Mouse (Mus musculus) megakaryocyte, adult 5-6 weeks (primary cell): ENCODE results near the gene Tff3. TPM values are rescaled to one million over a fixed set of nuclear protein-coding genes. Genes with fewer than 3 reads are reported as not detected.

ENCODE experiments used
- ATAC-seq: 2 replicates; pipeline ENCODE4 v1.8.0; 2016; ENCODE audit warnings: mild to moderate bottlenecking, inconsistent platforms; ENCODE audit not compliant: poor library complexity, severe bottlenecking
- total RNA-seq, 2 experiments: library from RNA; stranded (forward) in 1 of 2; stranded (reverse) in 1 of 2; fragments of 153-499, 151-499 nt in 1 of 2; fragments of 221-1000, 200-1000 nt in 1 of 2; gene quantifications; 2 replicates each; pipeline versions ENCODE4 v1.2.3 to v1.2.4; 2015 to 2017

Gene Tff3
- total RNA-seq, 2 experiments from 2014 or later = not detected

DNA sequence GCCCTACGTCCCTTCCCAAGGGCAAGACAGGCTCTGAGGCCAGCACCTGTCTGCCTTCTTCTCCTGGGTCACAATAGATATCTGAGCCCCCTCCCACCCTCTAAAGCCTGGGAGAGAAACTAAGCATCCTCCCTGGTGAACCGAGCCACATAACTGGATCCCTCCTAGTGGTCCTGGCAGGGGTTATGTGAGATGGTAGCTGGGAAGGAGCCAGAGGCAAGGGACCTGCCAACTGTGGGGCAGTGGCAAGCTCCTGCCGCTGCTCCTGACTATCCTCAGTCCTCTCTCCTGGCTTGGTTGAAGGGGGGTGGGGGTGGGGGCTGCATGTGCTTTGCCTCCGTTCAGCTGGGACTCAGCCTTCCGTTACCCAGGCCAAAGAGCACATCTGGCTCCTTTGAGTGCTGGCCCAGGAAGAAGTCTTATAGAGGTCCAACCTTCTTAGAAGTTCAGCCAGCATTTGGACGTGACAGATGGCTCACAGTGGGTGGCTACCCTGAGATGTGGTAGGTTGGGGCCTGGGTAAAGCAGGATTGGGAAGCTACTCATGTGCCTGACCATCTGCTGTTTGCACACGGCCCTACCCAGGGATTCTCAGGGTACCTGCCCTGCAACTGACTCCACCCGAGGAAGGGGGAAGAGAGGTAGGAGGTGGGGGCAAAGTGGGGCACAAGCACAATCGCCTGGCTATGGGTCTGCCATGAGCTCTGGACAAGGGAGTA is 3.7 kb downstream of the Tff3 start:
- no peak for ATAC-seq

DNA sequence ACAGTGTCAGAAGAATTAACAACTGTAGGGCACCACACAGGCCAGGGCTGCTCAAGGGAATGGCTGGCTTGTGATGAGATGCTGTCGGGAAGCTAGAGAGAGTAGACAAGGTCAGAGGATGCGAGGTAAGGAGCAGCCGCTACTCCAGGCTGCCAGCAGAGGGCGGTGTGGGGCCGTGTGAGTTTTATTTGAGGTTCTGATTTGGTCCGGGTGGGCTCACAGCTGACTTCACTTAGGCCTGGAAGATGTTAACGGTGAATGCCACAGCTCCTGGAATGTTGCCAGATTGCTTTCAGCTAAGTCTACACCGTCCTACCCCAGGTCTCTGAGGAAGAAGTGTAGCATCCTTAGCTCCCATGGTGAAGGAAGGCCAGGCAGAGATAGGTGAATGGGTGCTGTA is 7.5 kb downstream of the Tff3 start:
- peak; percentile 67 for ATAC-seq

DNA sequence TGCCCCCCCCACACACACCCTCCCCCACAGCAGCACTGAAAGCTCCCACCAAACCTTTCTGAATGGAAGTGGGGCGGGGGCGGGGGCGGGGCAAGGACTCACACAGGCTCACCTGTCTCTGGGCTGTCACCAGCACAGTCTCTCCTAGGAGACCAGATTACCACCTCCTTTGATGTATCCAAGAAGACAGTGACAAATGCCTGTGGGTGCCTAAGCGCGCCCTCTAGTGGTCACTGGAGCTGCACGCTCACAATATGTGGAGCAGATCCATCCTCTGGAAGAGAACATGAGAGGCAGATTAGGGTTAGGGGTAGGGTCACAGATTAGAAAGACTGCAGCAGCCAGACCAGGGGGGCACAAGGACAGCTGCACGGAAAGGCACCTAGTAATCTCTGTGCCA is 10.0 kb downstream of the Tff3 start:
- 0 out of 2 replicates have a peak, but pooled peaks have one; percentile 54 for ATAC-seq

DNA sequence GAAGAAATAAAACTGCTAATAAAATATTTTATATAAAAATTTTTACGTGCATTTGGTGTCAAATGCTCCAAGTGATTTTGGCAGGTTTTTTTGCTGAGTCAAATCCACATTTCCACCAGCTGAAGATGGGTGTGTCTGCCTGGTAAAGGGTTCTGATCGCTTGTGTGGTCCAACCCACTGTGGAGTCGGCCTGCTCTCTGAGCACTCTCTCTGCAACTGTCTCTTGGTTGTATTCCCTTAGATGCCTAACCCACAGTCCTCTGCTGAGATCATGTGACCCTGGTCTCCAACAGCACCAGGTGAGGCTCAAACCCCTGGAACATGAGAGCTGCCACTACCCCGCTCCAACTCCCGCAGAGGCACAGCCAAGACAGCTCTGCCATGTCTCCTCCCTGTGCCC is 11.5 kb downstream of the Tff3 start:
- no peak for ATAC-seq

DNA sequence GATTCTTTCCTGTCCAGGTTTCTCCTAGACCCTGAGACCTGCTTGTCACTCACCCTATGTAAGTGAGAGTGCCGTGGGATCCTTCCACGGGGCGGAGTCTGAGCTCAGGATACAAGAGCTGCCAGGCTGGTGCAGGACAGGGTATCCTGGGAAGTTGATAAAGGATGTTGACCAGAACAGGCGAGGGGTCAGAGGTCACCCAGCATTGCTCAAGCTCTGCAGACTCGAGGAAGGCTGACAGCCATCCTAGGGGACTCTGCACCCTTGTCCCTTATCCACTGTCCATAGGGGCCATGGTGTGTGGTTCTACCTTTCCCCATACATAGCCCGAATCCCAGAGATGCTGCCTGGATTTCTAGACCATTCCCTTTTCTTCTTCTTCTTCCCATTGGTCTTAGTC is 13.4 kb downstream of the Tff3 start:
- no peak for ATAC-seq

DNA sequence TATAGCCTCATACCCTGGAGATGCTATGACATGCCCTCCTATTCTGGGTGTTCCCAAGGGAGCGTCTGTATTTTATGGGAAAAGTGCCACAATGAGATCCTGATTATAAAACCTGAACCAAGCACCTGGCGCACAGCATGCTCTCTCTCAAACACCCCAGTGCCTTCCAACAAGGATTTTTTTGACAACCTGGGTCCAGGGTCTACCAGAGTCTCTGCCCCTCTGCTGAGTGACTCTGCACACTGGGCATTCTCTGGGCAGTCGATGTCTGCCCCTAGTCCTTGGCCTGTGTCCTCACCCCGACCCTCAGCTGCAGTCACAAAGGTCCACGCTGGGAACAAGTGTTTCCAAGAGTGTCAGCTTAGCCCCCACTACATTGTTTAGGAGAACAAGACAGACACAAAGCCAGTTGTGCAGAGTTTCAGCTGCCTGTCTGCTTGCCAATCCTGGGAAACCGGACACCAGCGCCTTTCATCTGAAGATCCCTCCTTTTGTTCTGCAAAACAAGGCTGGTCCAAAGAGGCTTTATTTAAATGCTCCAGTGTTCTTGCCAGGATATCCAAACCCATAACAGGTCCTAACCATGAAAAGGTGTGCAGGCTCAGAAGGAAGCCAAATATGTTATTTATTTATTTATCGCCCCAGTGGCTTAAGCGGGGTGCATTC is 16.1 kb downstream of the Tff3 start:
- no peak for ATAC-seq

DNA sequence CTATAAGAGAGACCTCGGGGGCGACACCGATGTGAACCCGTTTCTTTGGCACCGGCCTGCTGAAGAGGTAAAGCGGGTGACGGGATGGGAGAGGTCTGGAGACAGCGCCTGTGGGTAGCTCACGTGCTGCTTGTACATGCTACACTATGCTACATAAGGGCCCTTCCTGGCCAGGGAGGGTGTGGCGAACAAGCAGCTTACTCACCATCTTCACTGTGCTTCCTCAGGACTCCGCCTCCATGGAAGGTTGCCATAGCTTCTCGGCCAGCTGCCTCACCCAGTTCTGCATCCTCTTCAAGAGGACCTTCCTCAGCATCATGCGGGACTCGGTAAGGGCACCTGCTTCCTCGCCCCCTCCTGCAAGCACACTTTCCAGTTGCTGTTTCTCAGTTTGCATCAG is 21.1 kb downstream of the Tff3 start:
- ATAC-seq = 0 out of 2 replicates have a peak, but pooled peaks have one; percentile 33

DNA sequence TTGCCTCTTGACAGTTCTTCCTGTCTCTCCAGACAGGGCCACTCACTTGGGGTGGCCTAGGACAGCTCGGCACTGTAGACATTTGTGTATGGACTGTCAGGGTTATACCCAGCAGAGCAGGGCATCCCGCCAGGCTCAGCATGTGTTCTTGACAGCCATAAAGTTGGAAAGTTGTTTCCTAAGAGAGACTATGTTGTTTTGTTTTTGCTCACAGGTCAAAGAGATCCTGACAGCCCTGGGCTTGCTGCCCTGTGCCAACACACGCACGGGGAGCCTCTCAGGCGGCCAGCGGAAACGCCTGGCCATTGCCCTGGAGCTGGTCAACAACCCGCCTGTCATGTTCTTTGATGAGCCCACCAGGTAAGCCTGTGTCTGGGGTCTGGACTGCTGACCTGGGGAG is 25.6 kb downstream of the Tff3 start:
- ATAC-seq = no peak

DNA sequence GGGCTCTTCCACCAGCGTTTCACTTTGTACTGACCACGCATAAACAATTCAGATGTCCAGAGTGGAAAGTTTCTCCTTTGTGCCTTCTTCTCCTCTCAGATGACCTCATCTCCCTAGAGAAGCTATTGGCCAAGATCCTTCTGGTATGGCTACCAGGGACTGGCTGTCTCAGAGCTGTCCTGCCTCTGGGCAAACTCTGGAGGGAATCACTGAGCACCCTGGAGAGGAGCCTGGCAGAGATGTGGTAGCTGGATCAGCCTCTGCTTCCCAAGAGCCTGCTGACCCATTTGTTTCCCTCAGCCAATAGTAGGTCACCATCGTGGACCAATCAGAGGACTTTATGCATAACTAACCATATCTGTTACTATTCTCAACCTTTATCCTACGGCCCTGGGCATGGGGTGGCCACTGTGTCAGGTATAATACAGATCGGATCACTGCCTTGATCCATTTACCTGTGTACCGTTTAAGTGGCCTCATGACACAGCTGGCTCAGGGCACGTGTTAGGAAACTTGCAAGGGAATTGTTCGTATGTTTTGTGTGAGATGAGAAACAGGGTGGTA is 26.4 kb downstream of the Tff3 start:
- no peak for ATAC-seq

DNA sequence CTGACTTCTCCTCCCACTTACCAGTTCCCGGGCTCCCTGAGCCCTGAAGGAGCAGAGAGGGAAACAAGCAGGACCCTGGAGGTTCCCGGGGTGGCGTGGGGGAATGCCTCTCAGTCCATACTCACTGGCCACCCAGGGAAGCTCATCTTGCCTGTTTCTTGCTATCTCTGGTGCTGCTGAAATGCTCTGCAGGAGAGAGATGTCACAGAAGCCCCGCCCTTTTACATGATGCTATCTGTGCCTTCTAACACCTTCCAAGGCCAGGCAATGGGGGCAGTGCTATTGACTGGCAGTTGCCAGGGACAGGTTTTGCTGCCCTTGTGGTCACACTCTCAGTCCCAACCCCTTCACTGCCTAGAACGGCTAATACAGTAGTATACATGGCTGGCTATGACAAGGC is 30.7 kb downstream of the Tff3 start:
- no peak for ATAC-seq

DNA sequence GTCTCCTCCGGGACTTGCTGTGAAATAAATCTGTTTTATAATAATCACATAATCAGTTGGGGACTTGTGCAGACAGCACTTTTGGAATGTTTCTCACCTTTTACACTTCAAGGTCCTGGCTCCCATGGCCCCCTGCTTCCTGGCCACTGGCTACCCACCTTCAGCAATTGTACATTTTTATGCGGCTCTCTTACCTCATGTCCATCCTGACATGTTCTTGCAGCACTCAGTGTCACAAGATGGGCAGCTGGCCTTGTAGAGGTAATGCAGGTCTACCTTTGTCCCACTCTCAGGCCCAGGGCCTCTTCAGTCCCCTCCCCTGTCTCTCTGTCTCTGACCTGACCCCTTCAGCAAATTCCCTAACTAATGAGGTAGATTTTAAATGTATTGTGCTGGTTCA is 32.6 kb downstream of the Tff3 start:
- no peak for ATAC-seq

DNA sequence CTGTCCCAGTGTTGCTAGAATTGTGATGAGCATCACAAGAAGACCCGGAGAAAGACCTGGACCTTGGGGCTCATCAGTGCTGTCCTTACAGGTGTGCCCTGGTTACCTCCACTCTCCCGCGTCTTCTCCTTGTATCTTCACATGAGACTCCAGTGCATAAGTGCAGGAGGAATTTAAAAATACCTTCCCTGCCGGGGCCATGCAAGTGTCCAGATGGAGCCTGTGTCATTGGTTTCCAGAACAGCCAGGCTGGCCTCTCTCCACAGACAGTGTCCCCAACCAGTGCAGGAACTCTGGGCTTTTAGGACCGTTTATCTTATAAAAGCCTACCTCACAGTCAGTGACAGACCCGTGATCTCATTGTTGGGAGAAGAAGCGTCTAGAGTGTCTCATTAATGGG is 33.9 kb downstream of the Tff3 start:
- ATAC-seq = no peak

DNA sequence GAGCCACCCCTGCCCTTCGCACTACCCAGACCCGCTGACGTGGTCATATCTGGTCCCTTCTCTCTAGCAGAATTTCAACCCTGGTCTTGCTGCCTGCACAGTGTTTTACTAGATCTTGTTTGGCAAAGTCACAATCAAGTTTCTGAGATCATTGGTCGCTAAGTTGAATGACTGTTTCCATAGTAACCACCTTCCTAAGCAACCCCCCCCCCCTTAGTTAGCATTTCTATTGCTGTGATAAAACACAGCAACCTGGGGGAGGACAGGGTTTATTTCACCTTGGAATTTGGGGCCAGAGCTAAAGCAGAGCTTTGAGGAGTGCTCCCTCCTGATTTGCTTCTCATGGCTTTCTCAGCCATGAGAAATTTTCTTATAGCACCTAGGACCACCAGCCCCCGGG is 34.7 kb downstream of the Tff3 start:
- ATAC-seq = no peak

DNA sequence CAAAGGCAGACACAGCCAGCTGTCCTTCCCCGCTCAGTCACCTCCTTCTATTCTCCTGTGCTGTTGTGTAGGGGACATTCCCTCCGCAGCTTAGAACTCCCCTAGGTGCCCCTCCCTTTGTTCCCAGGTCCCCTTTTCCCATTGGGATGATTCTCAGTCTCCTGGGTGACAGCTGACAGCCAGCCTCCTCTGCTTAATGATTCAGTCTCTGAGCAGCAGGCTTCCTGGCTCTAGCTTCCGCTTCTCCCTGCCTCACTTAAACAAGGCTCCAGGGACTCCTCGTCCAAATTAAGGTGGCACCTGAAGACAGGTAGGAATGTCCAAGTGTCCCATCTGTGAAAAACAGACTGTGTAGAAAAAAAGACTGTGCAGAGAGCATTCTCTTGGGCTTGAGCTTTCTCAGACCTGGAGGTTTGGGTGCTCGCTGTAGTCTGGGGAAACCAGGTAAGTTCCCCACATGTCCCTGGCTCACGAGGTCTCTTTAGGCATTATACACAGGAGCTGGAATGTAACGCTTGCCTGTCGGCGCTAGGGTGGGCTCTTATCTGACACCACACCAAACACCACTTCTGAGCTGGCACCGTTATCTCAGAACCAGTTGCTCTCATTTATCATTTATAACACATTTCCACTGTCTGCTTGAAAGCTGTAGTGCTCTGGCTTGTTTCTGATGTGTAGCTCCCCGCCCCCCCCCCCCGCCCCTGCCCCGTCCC is 38.3 kb downstream of the Tff3 start:
- no peak for ATAC-seq

DNA sequence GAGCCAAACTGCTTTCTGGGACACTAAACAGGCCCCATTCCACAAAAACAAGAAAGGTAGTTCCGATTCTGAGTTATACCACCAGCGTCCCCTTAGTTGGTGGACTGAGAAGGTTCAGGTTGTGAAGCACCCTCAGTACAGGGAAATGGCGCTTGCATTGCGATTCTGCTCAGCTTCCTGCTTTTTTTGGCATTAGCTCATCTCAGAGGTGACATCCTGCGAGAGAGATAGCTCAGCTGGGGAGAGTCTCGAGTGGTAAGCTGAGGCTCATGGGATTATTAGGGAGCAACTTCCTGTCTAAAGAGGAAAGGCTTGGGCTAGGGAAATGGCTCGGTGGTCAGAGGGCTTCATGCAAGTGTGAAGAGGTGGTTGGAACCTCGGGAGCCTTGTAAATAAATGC is 39.6 kb downstream of the Tff3 start:
- peak; percentile 71 for ATAC-seq

DNA sequence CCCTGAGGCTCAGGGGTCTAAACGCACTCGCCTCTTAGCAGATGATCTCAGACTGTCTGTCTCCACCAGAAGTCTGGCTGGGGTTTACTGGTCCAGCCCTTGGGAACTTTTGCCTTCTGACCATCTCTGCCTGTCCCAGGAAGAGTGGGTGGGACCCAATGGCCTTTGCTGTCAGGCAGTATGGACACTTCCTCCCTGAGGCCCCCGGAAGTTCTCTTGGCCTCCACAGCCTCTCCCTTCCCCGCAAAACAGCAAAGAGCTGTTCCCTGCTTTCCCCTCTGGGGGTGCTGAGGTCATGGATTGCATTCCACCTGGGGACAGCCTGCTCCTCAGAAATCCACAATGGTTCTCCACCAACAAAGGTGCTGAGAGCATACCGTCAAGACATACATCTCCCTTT is 40.7 kb downstream of the Tff3 start:
- peak; percentile 71 for ATAC-seq

DNA sequence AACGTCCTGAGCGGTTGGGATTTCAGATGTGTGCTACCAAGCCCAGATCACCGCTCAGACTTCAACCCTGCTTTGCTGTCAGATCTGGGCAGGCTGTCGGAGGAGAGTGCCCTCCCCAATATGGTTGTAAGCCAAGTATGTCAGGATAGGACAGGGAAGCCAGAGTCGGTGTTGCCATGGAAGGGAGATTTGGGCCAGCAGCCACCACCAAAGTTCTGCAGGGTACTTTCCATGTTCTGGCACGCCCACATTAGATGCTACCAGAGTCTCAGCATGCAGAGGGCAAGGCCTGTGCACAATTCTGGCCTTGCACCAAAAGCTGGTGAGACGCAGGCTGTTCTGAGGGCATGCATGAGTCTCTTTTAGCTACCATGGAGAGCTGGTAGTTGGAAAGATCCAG is 43.2 kb downstream of the Tff3 start:
- no peak for ATAC-seq

DNA sequence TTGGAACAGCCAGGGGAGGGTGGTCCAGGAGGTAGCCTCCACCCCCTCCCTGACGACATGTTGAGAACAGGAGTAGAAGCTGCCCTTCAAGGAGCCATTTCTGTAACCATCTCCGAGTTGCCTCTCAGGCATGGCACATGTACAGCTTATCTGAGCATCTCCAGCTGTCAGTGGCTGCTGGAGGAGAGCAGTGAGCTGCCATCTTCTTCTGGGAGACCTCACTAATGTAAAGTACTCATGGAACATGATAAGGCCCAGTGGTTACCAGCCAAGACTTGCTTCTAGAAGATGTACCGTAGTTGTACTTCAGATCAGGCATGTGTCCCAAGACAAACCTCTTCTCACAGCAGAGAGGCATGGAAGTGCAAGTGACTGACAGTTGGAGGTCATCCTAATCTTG is 43.9 kb downstream of the Tff3 start:
- no peak for ATAC-seq

DNA sequence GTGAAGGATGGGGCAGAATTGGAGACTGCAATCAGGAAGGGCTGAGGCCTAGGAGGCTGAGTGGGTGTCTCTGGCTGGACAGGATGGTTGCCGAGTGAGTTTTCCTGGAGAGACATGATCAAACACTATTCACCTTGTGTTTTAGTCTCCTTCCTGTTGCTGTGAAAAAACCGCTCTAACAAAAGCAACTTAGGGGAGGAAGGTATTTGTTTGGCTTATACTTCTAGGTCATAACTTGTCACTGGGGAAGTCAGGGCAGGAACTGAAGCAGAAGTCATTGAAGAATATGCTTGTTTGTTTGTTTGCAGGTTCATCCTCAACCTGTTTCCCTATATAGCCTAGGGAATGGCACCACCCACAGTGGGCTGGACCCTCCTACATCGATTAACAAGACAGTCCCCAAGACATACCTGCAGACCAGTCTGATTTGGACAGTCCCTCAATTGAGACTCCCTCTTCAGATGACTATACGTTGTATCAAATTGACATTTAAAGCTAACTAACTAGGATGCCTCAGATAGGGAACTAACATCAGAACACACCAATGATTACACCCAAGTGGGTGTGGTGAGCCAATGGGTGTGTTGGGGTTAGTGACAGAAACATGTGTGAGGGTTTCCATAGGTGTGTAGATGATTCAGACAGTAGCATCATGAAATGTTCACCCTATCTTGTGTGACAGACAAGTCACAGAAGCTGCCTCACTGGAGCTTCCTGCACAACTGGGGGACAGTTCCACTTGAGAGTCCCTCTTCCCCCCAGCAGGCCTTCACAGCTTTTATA is 47.0 kb downstream of the Tff3 start:
- ATAC-seq = no peak

DNA sequence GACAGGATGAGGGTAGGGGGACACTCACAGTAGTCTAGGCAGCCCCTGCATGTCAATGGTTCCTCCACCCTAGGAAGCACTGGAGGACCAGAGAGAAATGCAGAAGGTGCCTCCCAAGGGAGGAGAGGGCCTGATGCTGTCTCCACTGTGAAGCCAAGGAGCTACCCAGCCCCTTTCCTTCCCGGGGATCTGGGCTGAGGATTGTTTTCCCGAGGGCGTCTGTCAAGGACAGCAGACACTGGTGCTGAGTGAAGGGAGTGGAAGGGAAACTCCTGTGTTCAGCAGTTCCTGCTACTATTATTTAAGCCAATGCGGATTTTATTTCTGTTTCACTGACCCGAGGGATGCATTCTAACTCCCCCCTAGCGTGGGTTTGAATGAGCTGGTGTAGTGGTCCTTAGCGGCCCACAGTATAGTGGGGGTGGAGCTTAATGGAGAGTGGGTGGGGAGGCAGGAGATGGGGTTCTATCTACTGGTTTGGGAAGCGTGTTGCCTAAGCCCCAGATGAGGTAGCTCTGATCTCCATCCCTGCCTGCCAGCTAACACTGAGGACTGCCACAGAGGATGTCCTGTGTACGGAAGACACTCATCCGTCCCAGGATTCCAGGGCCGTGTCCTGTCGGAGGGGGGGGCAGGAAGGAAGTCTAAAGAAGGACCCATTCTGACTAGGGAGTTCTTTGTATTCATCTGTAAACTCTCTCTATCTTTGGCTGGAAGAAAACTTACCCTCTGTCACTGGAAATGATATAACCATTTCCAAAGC is 50.2 kb downstream of the Tff3 start:
- no peak for ATAC-seq
